Comparison of ENCODE assay signal across 34 mouse cellular contexts in genomic region chr7:82880016-82880415, GRCm38 (mm10).
"Had no signal": no experiment of that assay in that cellular context is flagged by ENCODE, and none has a peak within 500 bp of the region (broad histone marks: within the 10 kb centered on the region; RNA-seq: fewer than 3 reads in every experiment).

No protein-coding gene starts in this region.

- DNase-seq: heart, postnatal 10 days; heart, postnatal 14 days; heart, postnatal 36 days; heart, postnatal 4 days; kidney, adult 11 months; kidney, adult 18-20 months; kidney, adult 2 months; kidney, adult 8-10 months; kidney, adult 9 months; kidney, postnatal 10 days; kidney, postnatal 14 days; kidney, postnatal 25 days; kidney, postnatal 36 days; kidney, postnatal 4 days; layer of hippocampus, adult 9-11 months; layer of hippocampus, postnatal 36 days had no signal

- ATAC-seq: hindbrain, embryonic 16.5 days; hindbrain, postnatal 0 days; inflammation-experienced regulatory T-cells, adult 6 months; intestine, embryonic 15.5 days; intestine, embryonic 16.5 days; intestine, postnatal 0 days had no signal

- H3K36me3 ChIP-seq: heart, embryonic 12.5 days; heart, embryonic 13.5 days; heart, embryonic 15.5 days; hindbrain, embryonic 10.5 days; hindbrain, embryonic 12.5 days; hindbrain, embryonic 13.5 days; hindbrain, embryonic 15.5 days; intestine, embryonic 15.5 days; kidney, embryonic 15.5 days had no signal

- H3K27me3 ChIP-seq: heart, embryonic 12.5 days; heart, embryonic 13.5 days; heart, embryonic 15.5 days; hindbrain, embryonic 12.5 days; hindbrain, embryonic 13.5 days; hindbrain, embryonic 15.5 days; intestine, embryonic 15.5 days; kidney, embryonic 15.5 days had no signal

- H3K4me3 ChIP-seq: heart, embryonic 12.5 days; heart, embryonic 13.5 days; heart, embryonic 15.5 days; hindbrain, embryonic 10.5 days; hindbrain, embryonic 12.5 days; hindbrain, embryonic 13.5 days; hindbrain, embryonic 15.5 days; intestine, embryonic 15.5 days; kidney, embryonic 15.5 days; layer of hippocampus, adult 2 months; left cerebral cortex, adult 2 months had no signal

- H3K4me1 ChIP-seq: hindbrain, embryonic 10.5 days; hindbrain, embryonic 12.5 days; hindbrain, embryonic 13.5 days; hindbrain, embryonic 15.5 days; intestine, embryonic 15.5 days; kidney, embryonic 15.5 days had no signal

- H3K27ac ChIP-seq: heart, embryonic 13.5 days; heart, embryonic 15.5 days; hindbrain, embryonic 10.5 days; hindbrain, embryonic 12.5 days; hindbrain, embryonic 13.5 days; hindbrain, embryonic 14.5 days; hindbrain, embryonic 15.5 days; hindbrain, postnatal 0 days; intestine, embryonic 15.5 days; kidney, embryonic 15.5 days; kidney, postnatal 0 days; layer of hippocampus, adult 2 months; left cerebral cortex, adult 2 months had no signal

- H3K9ac ChIP-seq: heart, embryonic 12.5 days; heart, embryonic 13.5 days; heart, embryonic 15.5 days; hindbrain, embryonic 12.5 days; hindbrain, embryonic 13.5 days; hindbrain, embryonic 14.5 days; hindbrain, embryonic 15.5 days; intestine, embryonic 15.5 days; kidney, embryonic 15.5 days had no signal

- H3K9me3 ChIP-seq: heart, embryonic 15.5 days; hindbrain, embryonic 12.5 days; hindbrain, embryonic 13.5 days; hindbrain, embryonic 15.5 days; intestine, embryonic 15.5 days had no signal

- H3K4me2 ChIP-seq: heart, embryonic 12.5 days; heart, embryonic 13.5 days; heart, embryonic 15.5 days; hindbrain, embryonic 12.5 days; hindbrain, embryonic 13.5 days; hindbrain, embryonic 14.5 days; hindbrain, embryonic 15.5 days; intestine, embryonic 15.5 days; kidney, embryonic 15.5 days had no signal
